Mouse (Mus musculus) adipocyte (in vitro differentiated cells): Measurements from ENCODE around the gene Rgs2.

Experiments
- DNase-seq: peaks from one replicate; pipeline ENCODE4 v3.0.0-alpha.2; 2016; ENCODE audit warnings: low spot score

Rgs2 gene

DNA sequence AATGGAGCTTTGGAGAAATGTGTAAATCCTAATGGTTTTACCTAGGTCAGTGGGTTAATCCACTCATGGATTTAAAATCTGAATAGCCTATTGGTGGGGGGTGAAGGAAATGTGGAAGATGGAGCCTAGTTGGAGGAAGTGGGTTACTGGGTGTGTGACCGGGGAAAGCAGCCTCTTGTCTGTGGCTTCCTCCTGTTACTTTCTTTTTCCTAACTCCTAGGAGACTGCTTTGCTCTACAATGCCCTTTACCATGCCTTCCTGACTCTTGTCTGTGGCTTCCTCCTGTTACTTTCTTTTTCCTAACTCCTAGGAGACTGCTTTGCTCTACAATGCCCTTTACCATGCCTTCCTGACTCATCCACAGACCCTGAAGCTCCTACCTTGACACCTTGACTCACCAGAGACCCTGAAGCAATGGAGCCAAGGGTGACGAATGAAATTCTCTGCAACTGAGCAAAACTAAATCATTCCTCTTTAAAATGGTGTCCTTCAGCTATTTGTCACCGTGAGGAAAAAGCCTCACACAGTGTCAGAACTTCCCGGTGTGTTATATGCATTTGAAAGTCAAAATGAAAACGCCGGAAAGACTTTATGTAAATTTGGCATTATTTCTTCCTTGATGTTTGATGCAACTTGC, 18.9 kb downstream of the Rgs2 start:
- DNase-seq, result no peak

DNA sequence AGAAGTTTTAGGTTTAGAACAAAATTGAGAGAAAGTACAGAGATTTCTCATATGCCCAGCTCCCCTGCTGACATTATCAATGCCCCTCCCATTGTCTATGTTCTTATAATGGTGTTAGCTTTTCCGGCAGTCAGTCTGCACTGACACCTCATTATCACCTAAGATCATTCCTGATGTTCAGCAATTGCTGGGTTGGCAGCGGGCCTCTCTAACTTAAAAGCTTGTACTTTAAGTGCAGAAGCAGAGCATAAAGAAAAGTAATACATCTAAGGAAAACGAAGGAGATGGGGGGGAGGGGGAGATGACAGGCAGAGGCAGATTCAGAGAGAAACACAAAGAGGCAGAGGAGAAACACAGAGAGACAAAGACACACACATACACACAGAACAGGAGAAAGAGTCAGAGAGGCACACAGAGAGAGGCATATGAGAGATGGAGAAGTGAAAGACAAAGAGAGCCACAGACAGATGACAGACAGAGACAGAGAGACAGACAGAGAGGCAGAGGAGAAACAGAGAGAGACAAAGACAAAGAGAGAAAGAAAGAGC, 21.1 kb downstream of the Rgs2 start:
- no peak for DNase-seq

- DNase-seq, result peak; percentile 55
Measured at GRCm38 (mm10) chr1:143982085-143982764, 21.7 kb downstream of the Rgs2 start.

GRCm38 (mm10) chr1:143980811-143981210, 23.1 kb downstream of the Rgs2 start:
- peak; percentile 91 for DNase-seq

- DNase-seq, result no peak
Measured at GRCm38 (mm10) chr1:143974637-143975036, 29.3 kb downstream of the Rgs2 start.

- no peak for DNase-seq
Measured at GRCm38 (mm10) chr1:143962301-143962700, 41.7 kb downstream of the Rgs2 start.

GRCm38 (mm10) chr1:143960340-143960739, 43.6 kb downstream of the Rgs2 start:
- DNase-seq, result no peak

- DNase-seq, result no peak
Measured at GRCm38 (mm10) chr1:143956090-143956489, 47.9 kb downstream of the Rgs2 start.

- peak; percentile 84 for DNase-seq
Measured at GRCm38 (mm10) chr1:143952841-143953240, 51.1 kb downstream of the Rgs2 start.
